Mouse (Mus musculus) small intestine, adult 2 months (tissue): ENCODE results near the gene Dvl2. TPM values are rescaled to one million over a fixed set of nuclear protein-coding genes. Genes with fewer than 3 reads are reported as not detected.

Experiments
- H3K27ac ChIP-seq: fragments of 200-500 bp; 2 replicates; pipeline ENCODE4 v1.5.1; 2012; ENCODE audit warnings: low read depth, low read length, control low read depth, inconsistent platforms; ENCODE audit not compliant: insufficient read depth
- H3K27me3 ChIP-seq: fragments of 200-500 bp; 2 replicates; pipeline ENCODE4 v1.6.1; 2012; ENCODE audit warnings: mild to moderate bottlenecking, moderate library complexity, low read length, inconsistent platforms; ENCODE audit not compliant: control insufficient read depth, insufficient read depth
- H3K36me3 ChIP-seq: fragments of 200-500 bp; 2 replicates; pipeline ENCODE4 v1.6.1; 2012; ENCODE audit warnings: mild to moderate bottlenecking, low read length, control low read depth, inconsistent platforms; ENCODE audit not compliant: control insufficient read depth, insufficient read depth
- H3K4me1 ChIP-seq: fragments of 200-500 bp; 2 replicates; pipeline ENCODE4 v1.6.1; 2012; ENCODE audit warnings: low read length, inconsistent platforms, mixed read lengths; ENCODE audit not compliant: control insufficient read depth, insufficient read depth, insufficient read length
- H3K4me3 ChIP-seq: fragments of 200-500 bp; 2 replicates; pipeline ENCODE4 v1.5.1; 2012; ENCODE audit warnings: low read depth, mild to moderate bottlenecking, control low read depth, inconsistent platforms, low read length, moderate library complexity
- CTCF ChIP-seq: fragments of 200-500 bp; IDR thresholded peaks from 2 replicates; pipeline ENCODE4 v1.5.1; 2012; ENCODE audit warnings: low read depth, mild to moderate bottlenecking, control low read depth, inconsistent platforms, low read length, moderate library complexity, mixed read lengths; ENCODE audit not compliant: insufficient replicate concordance, insufficient read length; ENCODE audit errors: extremely low read depth
- POLR2A ChIP-seq: fragments of 200-500 bp; IDR thresholded peaks from 2 replicates; pipeline ENCODE4 v1.6.1; 2012; ENCODE audit warnings: low read depth, mild to moderate bottlenecking, control low read depth, inconsistent platforms, low read length, moderate library complexity
- WGBS: fragments of 180-500 bp; shearing (Covaris S2); methylation state at CpG from one replicate; pipeline ENCODE4 v1.1.7; 2018; 5-methylcytosine and 5-hydroxymethylcytosine counted together
- polyA plus RNA-seq: library from polyadenylated mRNA; depleted of rRNA; stranded (reverse); fragments of >200 nt; gene quantifications from 2 replicates; pipeline ENCODE4 v1.2.3, GENCODE M21; 2012; rRNA removed

The Dvl2 gene
- polyA plus RNA-seq, 1 experiment, result 7.4 TPM

DNA sequence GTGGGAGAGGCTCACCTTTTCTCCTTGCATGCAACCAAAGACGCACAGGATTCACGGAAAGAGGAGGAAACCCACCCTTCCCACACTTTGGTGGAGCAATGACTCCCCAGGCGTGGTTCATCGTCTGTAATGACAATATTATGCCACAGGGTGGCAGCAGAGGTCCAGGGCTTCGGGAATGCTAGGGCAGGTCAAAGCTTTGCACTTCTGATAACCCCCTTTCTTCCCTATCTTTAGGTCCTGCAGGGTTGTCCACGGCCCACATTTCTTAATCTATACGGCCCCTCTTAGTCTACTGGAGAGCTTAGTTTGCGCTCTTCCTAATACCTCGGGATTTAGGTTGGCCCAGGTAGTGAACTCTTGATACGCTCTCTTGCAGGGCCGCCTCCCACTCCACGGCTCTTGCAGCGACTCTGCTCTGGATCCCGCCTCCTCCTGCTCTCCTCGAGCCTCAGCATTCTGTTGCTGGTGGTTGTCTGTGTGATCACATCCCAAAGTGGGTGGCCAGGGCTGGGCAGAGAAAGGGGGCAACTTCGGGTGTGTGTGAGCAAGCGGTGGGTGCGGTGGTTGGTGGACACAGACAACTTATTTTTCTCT, 55.3 kb downstream of the Dvl2 start:
- Histone ChIP-seq H3K36me3 (no peaks in the 10 kb centered on the region), H3K4me1 (peaks cover 2% of the 10 kb centered on the region; the same call in 1 of the 2 replicates), H3K27me3 (no peaks in the 10 kb centered on the region), H3K4me3 (no peak overlapping the region), H3K27ac (no peak overlapping the region)
- TF ChIP-seq CTCF (peak; percentile 88; the same call in 1 of the 2 replicates), POLR2A (no peak)
- WGBS, result 23% methylated on average over 18 of the region's 18 CpGs

- Histone ChIP-seq H3K4me3 (no peak overlapping the region), H3K4me1 (peaks cover 2% of the 10 kb centered on the region), H3K27me3 (no peaks in the 10 kb centered on the region), H3K27ac (no peak overlapping the region), H3K36me3 (no peaks in the 10 kb centered on the region)
- TF ChIP-seq POLR2A, result no peak
- WGBS, result 83% methylated on average over 9 of the region's 9 CpGs
Measured at GRCm38 (mm10) chr11:70057805-70058204, 57.4 kb downstream of the Dvl2 start.

DNA sequence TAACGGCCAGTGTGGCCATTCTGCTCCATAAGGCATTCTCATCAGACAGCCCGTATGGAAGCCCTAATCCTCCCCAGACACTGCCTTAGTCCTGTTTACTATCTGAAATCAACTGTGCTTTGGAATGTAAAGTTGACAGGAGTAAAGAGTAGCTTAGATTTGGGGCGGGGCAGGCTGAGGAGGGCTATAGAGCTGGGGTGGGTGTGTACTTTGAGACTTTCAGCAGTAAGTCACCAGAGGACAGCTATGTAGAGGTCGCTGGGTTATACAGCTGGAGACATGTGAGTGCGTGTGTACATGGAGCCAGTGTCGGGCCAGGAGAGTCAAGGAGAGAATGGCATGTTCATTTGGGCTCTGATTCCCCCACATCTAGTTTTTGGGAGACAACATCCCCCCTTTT, 59.5 kb downstream of the Dvl2 start:
- TF ChIP-seq CTCF (no peak), POLR2A (no peak)
- 20% methylated on average over 6 of the region's 6 CpGs for WGBS

More for the DNA sequence above, 59.5 kb downstream of the Dvl2 start:
- Histone ChIP-seq H3K4me1 (peaks cover 2% of the 10 kb centered on the region), H3K4me3 (no peak overlapping the region), H3K27me3 (no peaks in the 10 kb centered on the region), H3K36me3 (no peaks in the 10 kb centered on the region), H3K27ac (no peak overlapping the region)

Other genes starting within 250 kb of the Dvl2 start
- 22.5 and 62.3 TPM in 2 replicates for gene Polr2a, start 242.0 kb upstream of the Dvl2 start, polyA plus RNA-seq
- 0.08 and 0.16 TPM in 2 replicates for gene Slc35g3, start 238.6 kb upstream of the Dvl2 start, polyA plus RNA-seq
- gene Zbtb4, start 234.7 kb upstream of the Dvl2 start, polyA plus RNA-seq, result 12.1 and 16.5 TPM in 2 replicates
- 5.5 and 8.7 TPM in 2 replicates for gene Chrnb1, start 204.7 kb upstream of the Dvl2 start, polyA plus RNA-seq
- 3.6 and 4.8 TPM in 2 replicates for gene Fgf11, start 198.7 kb upstream of the Dvl2 start, polyA plus RNA-seq
- 30.5 and 63.0 TPM in 2 replicates for gene Tmem102, start 195.0 kb upstream of the Dvl2 start, polyA plus RNA-seq
- gene Gm39566, start 185.3 kb upstream of the Dvl2 start, polyA plus RNA-seq, result not detected in 2 replicates
- gene Spem2, start 182.1 kb upstream of the Dvl2 start, polyA plus RNA-seq, result not detected in 2 replicates
- not detected in 2 replicates for gene Spem1, start 178.4 kb upstream of the Dvl2 start, polyA plus RNA-seq
- gene Nlgn2, start 162.8 kb upstream of the Dvl2 start, polyA plus RNA-seq, result 11.1 and 12.0 TPM in 2 replicates
- 98.8 and 99.3 TPM in 2 replicates for gene Tmem256, start 162.1 kb upstream of the Dvl2 start, polyA plus RNA-seq
- 14.6 and 29.3 TPM in 2 replicates for gene Plscr3, start 154.2 kb upstream of the Dvl2 start, polyA plus RNA-seq
- gene Tnk1, start 141.9 kb upstream of the Dvl2 start, polyA plus RNA-seq, result 21.1 and 46.3 TPM in 2 replicates
- gene Tmem95, start 122.6 kb upstream of the Dvl2 start, polyA plus RNA-seq, result not detected in 2 replicates
- 1.6 and 2.8 TPM in 2 replicates for gene Kctd11, start 119.2 kb upstream of the Dvl2 start, polyA plus RNA-seq
- gene Acap1, start 105.1 kb upstream of the Dvl2 start, polyA plus RNA-seq, result 7.3 and 11.6 TPM in 2 replicates
- 1.8 and 2.6 TPM in 2 replicates for gene 2810408A11Rik, start 99.6 kb upstream of the Dvl2 start, polyA plus RNA-seq
- 17.3 and 23.9 TPM in 2 replicates for gene Neurl4, start 99.5 kb upstream of the Dvl2 start, polyA plus RNA-seq
- 57.4 and 104 TPM in 2 replicates for gene Gps2, start 86.7 kb upstream of the Dvl2 start, polyA plus RNA-seq
- gene Eif5a, start 78.6 kb upstream of the Dvl2 start, polyA plus RNA-seq, result 136 and 230 TPM in 2 replicates
- 10.6 and 11.4 TPM in 2 replicates for gene Ybx2, start 64.8 kb upstream of the Dvl2 start, polyA plus RNA-seq
- gene Slc2a4, start 52.4 kb upstream of the Dvl2 start, polyA plus RNA-seq, result 11.2 and 12.9 TPM in 2 replicates
- gene Cldn7, start 35.8 kb upstream of the Dvl2 start, polyA plus RNA-seq, result 521 and 1,844 TPM in 2 replicates
- 59.7 and 116 TPM in 2 replicates for gene Ctdnep1, start 19.4 kb upstream of the Dvl2 start, polyA plus RNA-seq
- 24.4 and 37.8 TPM in 2 replicates for gene Elp5, start 18.1 kb upstream of the Dvl2 start, polyA plus RNA-seq
- gene Gabarap, start 9.5 kb upstream of the Dvl2 start, polyA plus RNA-seq, result 211 and 564 TPM in 2 replicates
- gene Phf23, start 4.8 kb upstream of the Dvl2 start, polyA plus RNA-seq, result 5.7 and 12.4 TPM in 2 replicates
- gene Acadvl, start 14.8 kb downstream of the Dvl2 start, polyA plus RNA-seq, result 65.6 and 109 TPM in 2 replicates
- 5.3 and 5.5 TPM in 2 replicates for gene Dlg4, start 16.3 kb downstream of the Dvl2 start, polyA plus RNA-seq
- not detected in 2 replicates for gene Asgr1, start 53.5 kb downstream of the Dvl2 start, polyA plus RNA-seq
- 0.16 and 0.30 TPM in 2 replicates for gene Asgr2, start 92.0 kb downstream of the Dvl2 start, polyA plus RNA-seq
- 0.93 and 1.6 TPM in 2 replicates for gene Mgl2, start 129.7 kb downstream of the Dvl2 start, polyA plus RNA-seq
- gene Clec10a, start 155.6 kb downstream of the Dvl2 start, polyA plus RNA-seq, result 0.24 and 1.0 TPM in 2 replicates
- gene Slc16a11, start 212.2 kb downstream of the Dvl2 start, polyA plus RNA-seq, result 6.6 and 12.7 TPM in 2 replicates
- gene Slc16a13, start 220.5 kb downstream of the Dvl2 start, polyA plus RNA-seq, result 3.2 and 4.7 TPM in 2 replicates
- gene Bcl6b, start 229.2 kb downstream of the Dvl2 start, polyA plus RNA-seq, result 0.98 and 2.2 TPM in 2 replicates
- 25.2 and 45.3 TPM in 2 replicates for gene 0610010K14Rik, start 237.3 kb downstream of the Dvl2 start, polyA plus RNA-seq
- gene Gm21988, start 239.2 kb downstream of the Dvl2 start, polyA plus RNA-seq, result 2.6 and 4.4 TPM in 2 replicates
- 86.6 and 182 TPM in 2 replicates for gene Rnasek, start 239.2 kb downstream of the Dvl2 start, polyA plus RNA-seq